Mouse (Mus musculus): ENCODE results near the gene Pafah1b3.

DNA sequence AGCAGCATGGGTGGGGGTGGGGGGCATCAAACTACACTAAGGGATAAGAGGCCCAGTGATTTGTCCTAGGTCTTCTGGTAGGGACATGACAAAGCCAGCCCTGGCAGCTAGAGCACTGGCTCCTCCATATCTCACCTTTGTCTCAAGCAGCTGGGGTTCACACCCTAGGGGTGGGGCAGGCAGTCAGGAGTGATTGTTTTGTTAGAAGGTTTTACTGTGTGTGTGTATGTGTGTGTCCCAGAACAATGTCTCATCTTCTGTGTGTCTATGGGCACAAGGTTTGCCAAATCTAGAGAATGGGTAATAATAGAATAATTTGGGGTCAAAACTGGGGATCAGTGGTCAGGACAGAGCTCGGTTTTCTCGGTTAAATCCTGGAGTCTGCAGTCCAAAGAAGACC lies 7.7 kb upstream of the Pafah1b3 start:
- TF ChIP-seq CTCF (IDR thresholded peaks at IDR 0.05; ENCODE audit: control insufficient read depth, insufficient read depth, insufficient replicate concordance, low read depth, low read length) (no peak), POLR2A (IDR thresholded peaks at IDR 0.05; ENCODE audit: control insufficient read depth, low read depth, low read length) (no peak)

Data from testis, adult 2 months (tissue).